In genomic region chr4:142014659-142015608, GRCm38 (mm10) we compare ENCODE assay signal across 8 mouse cellular contexts. TPM values are rescaled to one million over a fixed set of nuclear protein-coding genes. Genes with fewer than 3 reads are reported as not detected.
DNase-seq lines count a peak whose midpoint lies in the region; ATAC-seq and TF ChIP-seq lines count a peak whose summit lies in the region.

Fhad1 (minus strand) TSS chr4:142015082.

- TF ChIP-seq CTCF in ES-Bruce4 (IDR thresholded peaks at IDR 0.05; ENCODE audit: low read depth, low read length): no peak
- TF ChIP-seq CTCF in forebrain, postnatal 0 days (IDR thresholded peaks at IDR 0.05; ENCODE audit: low read depth): peak; percentile 23; the same call in 1 of the 2 replicates
- no peak for TF ChIP-seq CTCF in olfactory bulb, adult 2 months (IDR thresholded peaks at IDR 0.05; ENCODE audit: insufficient read depth, low read depth, low read length)

- DNase-seq in cerebellum, adult 18-20 months: peak; percentile 81 to 86
- peak; percentile 73 for DNase-seq in forebrain, postnatal 0 days
- peak; percentile 24 for DNase-seq in heart, postnatal 25 days (ENCODE audit: low spot score)
- peak; percentile 90 to 94 for DNase-seq in kidney, postnatal 4 days
- DNase-seq in testis, postnatal 14 days (ENCODE audit: low spot score): peak; percentile 83

- peak; percentile 28; the same call in 1 of the 2 replicates for TF ChIP-seq EP300 in ES-Bruce4 (IDR thresholded peaks at IDR 0.05; ENCODE audit: insufficient read depth, low read depth, low read length)

- ATAC-seq in forebrain, postnatal 0 days: peak; percentile 79
- peak; percentile 90 for ATAC-seq in lung, embryonic 15.5 days (ENCODE audit: borderline replicate concordance, extremely low read depth, low FRiP score, low TSS enrichment)

- no peaks in the 10 kb centered on the region for H3K27me3 ChIP-seq in ES-Bruce4 (ENCODE audit: control insufficient read depth, insufficient read depth, low read length, poor library complexity, severe bottlenecking)
- H3K27me3 ChIP-seq in forebrain, postnatal 0 days (ENCODE audit: insufficient read depth, low read length): no peaks in the 10 kb centered on the region; the same call in 1 of the 2 replicates
- H3K27me3 ChIP-seq in lung, embryonic 15.5 days: peaks cover 22% of the 10 kb centered on the region

- H3K4me2 ChIP-seq in forebrain, postnatal 0 days (ENCODE audit: low read depth): peak within 1 kb of the TSS; percentile 77
- H3K4me2 ChIP-seq in lung, embryonic 15.5 days: peak within 1 kb of the TSS; percentile 72

- under 1% methylated on average over 45 of the region's 46 CpGs for WGBS in forebrain, postnatal 0 days
- WGBS in lung, embryonic 15.5 days: 2% methylated on average over 45 of the region's 46 CpGs
- WGBS in olfactory bulb, adult 2 months: 7% methylated on average over 46 of the region's 46 CpGs

- H3K9ac ChIP-seq in ES-Bruce4 (ENCODE audit: low read depth, poor library complexity, severe bottlenecking): no peak within 1 kb of the TSS
- peak within 1 kb of the TSS; percentile 55 for H3K9ac ChIP-seq in forebrain, postnatal 0 days
- peak within 1 kb of the TSS; percentile 27; the same call in 1 of the 2 replicates for H3K9ac ChIP-seq in lung, embryonic 15.5 days

- no peak within 1 kb of the TSS for H3K27ac ChIP-seq in ES-Bruce4 (ENCODE audit: insufficient read depth, low read length)
- H3K27ac ChIP-seq in forebrain, postnatal 0 days (ENCODE audit: low read depth, low read length): 0 out of 2 replicates have a peak within 1 kb of the TSS, but pooled peaks have one; percentile 21
- H3K27ac ChIP-seq in lung, embryonic 15.5 days: no peak within 1 kb of the TSS
- no peak within 1 kb of the TSS for H3K27ac ChIP-seq in olfactory bulb, adult 2 months (ENCODE audit: insufficient read depth, low read depth, low read length)

- H3K4me1 ChIP-seq in ES-Bruce4 (ENCODE audit: control insufficient read depth, insufficient read depth, low read length): peaks cover 7% of the 10 kb centered on the region
- H3K4me1 ChIP-seq in forebrain, postnatal 0 days (ENCODE audit: insufficient read depth): peaks cover 4% of the 10 kb centered on the region; the same call in 1 of the 2 replicates
- peaks cover 18% of the 10 kb centered on the region for H3K4me1 ChIP-seq in lung, embryonic 15.5 days
- peaks cover 15% of the 10 kb centered on the region for H3K4me1 ChIP-seq in olfactory bulb, adult 2 months (ENCODE audit: control insufficient read depth, insufficient read depth, low read length)

- H3K4me3 ChIP-seq in ES-Bruce4 (ENCODE audit: low read depth, low read length): peak within 1 kb of the TSS; percentile 61
- peak within 1 kb of the TSS; percentile 45 for H3K4me3 ChIP-seq in forebrain, postnatal 0 days (ENCODE audit: low read depth, low read length)
- H3K4me3 ChIP-seq in lung, embryonic 15.5 days: peak within 1 kb of the TSS; percentile 39
- peak within 1 kb of the TSS; percentile 40 for H3K4me3 ChIP-seq in olfactory bulb, adult 2 months (ENCODE audit: insufficient read depth, low read depth, low read length)

- H3K36me3 ChIP-seq in ES-Bruce4 (ENCODE audit: control insufficient read depth, insufficient read depth, low read length, poor library complexity, severe bottlenecking): no peaks in the 10 kb centered on the region
- H3K36me3 ChIP-seq in forebrain, postnatal 0 days (ENCODE audit: insufficient read depth): no peaks in the 10 kb centered on the region
- no peaks in the 10 kb centered on the region for H3K36me3 ChIP-seq in lung, embryonic 15.5 days

- no peaks in the 10 kb centered on the region for H3K9me3 ChIP-seq in ES-Bruce4 (replicated peaks; ENCODE audit: control insufficient read depth, insufficient read depth, low read length, poor library complexity, severe bottlenecking)
- H3K9me3 ChIP-seq in forebrain, postnatal 0 days (ENCODE audit: low read length): no peaks in the 10 kb centered on the region
- H3K9me3 ChIP-seq in lung, embryonic 15.5 days: no peaks in the 10 kb centered on the region

- intact Hi-C loops in heart, postnatal 25 days (cut with DNase I): no loop called here

- TF ChIP-seq POLR2A in ES-Bruce4 (IDR thresholded peaks at IDR 0.05; ENCODE audit: insufficient read depth, low read length): no peak
- TF ChIP-seq POLR2A in olfactory bulb, adult 2 months (IDR thresholded peaks at IDR 0.05; ENCODE audit: insufficient read depth, low read depth, low read length): no peak

RNA-seq across cellular contexts. Expression of gene Fhad1, which starts in this region (rescaled TPM):
- 1.5 and 2.1 TPM in 2 replicates for polyA plus RNA-seq in ES-Bruce4 (2011; ENCODE audit: insufficient read depth, insufficient read length, low read depth, missing spikeins)
- total RNA-seq in forebrain, postnatal 0 days (2014; rRNA removed): 2.0 and 3.9 TPM in 2 replicates
- polyA plus RNA-seq in forebrain, postnatal 0 days (2015; fragmentation: Nextera tagmentation; extraction: Ambion mirVana): 3.5 and 4.6 TPM in 2 replicates
- total RNA-seq in heart, postnatal 25 days (2021): under 1 TPM; 0.05 to 0.31 TPM
- 1.7 TPM in 2 replicates for polyA plus RNA-seq in lung, embryonic 15.5 days (2015; fragmentation: Nextera tagmentation; extraction: Ambion mirVana)
- not detected in 2 replicates for polyA plus RNA-seq in olfactory bulb, adult 2 months (2012; ENCODE audit: insufficient read depth, insufficient read length, low replicate concordance, missing spikeins)

Comparison
In these comparisons a context has a peak if more than half of its experiments do, and no peak if none do; other contexts are left out.
1. Peak in DNase-seq in heart, postnatal 25 days; RNA of the gene not detected or under 1 TPM.
2. DNase-seq: peak in every context shown above with its lines; median percentile 92 in kidney, postnatal 4 days; 84 in cerebellum, adult 18-20 months; 83 in testis, postnatal 14 days; 73 in forebrain, postnatal 0 days; 24 in heart, postnatal 25 days.